Mouse (Mus musculus) testis, postnatal 10 days (tissue): ENCODE measurements around the gene Mbtd1.

ENCODE experiments used
- DNase-seq: peaks from one replicate; pipeline ENCODE4 v3.0.0; 2021; ENCODE audit warnings: low spot score

Mbtd1 gene

DNA sequence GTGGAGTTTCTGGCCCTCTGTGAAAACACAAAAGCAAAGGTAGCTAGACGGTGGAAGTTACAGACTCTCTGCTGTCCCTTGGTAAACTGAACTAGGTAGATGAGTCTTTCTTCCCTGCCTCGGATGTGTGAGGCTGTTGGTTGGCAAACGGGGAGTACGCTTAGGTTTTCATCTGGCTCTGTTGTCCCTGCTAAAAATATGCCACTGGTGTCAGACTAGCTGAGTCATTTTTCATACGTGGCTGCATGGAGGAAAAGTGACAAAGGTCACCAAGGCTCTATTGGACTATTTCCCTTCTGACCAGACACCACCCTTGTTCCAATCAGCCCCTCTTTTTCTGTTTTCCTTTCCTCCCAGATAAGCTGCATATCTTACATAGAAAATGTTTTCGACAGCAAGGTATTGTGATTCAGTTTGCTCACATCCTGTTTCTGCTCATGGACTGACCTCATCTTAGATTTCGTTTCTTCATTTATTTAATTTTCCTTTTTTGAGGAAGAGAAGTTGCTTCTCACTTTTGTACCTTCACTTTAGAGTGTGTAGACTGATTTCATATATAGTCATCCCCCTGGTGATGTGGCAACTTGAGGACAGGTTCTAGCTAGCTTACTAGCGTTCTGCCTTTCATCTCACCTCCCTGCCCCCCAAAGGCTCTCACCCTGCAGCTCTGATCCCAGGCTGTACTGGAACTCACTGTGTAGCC lies 102.1 kb downstream of the Mbtd1 start:
- no peak for DNase-seq

GRCm38 (mm10) chr11:93988328-93989062 lies 102.8 kb downstream of the Mbtd1 start:
- no peak for DNase-seq

DNA sequence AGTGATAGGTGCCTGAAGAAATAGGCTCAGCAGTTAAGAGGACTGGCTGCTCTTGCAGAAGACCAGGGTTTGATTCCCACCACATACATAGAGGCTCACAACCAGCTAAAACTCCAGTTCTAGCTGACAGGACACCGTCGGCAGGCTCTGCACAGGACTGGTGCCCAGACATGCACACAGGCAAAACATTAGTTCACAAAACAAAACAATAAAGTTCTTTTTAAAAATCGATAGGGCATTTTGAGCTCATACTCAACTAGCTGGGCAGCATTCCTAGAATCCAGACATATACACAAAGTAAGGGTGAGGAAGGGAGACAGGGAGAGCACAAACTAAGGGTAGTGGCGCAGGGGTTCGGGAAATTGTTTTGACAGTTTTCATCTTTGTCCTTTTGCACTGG lies 108.9 kb downstream of the Mbtd1 start:
- no peak for DNase-seq

DNA sequence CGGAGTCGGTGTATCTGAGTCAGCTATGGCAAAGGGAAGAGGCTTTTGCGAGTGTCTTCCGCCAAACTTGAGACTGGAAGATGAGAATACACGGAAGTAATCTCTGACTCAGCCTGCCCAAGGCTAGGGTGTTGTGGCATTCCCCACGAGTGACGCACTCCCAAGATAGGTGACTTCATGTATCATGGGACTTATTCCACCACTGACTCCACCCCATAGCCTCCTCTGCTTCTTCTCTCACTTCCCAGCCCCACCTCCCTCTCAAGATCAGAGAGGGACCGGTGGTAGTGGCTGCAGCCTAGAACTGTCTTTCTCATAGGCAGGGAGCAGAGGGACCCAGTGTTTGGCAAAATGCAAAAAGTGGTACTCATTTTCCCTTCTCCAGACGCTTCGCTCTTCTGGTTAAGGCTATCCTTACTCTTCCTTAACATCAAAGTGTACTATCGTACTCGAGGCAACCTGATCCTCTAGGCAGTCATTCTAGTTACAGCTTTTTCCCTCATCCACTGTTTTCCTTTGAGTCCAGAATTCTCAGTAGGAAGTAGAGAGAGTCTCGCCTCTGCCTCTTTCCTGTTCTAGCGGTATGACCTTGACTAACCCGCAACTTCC lies 109.6 kb downstream of the Mbtd1 start:
- peak; percentile 79 for DNase-seq

- peak; percentile 96 for DNase-seq
These were observed 110.2 kb downstream of the Mbtd1 start, which contains the start of gene Spag9 for GRCm38 (mm10) chr11:93995720-93996305. Spag9 (plus strand) TSS chr11:93996091.
